Mouse (Mus musculus): ENCODE measurements around the gene Hirip3. TPM values are rescaled to one million over a fixed set of nuclear protein-coding genes. Genes with fewer than 3 reads are reported as not detected.

Hirip3 gene
- 10 to 100 TPM; 32.6 to 47.7 (median 40.7) TPM for total RNA-seq (2022)

GRCm38 (mm10) chr7:126861429-126862130, at the start of gene Hirip3:
TSS of gene Hirip3 (plus strand) at chr7:126861972.
- DNase-seq (ENCODE audit: low spot score in 2 of 2), result peak; percentile 89 to 91

- DNase-seq (ENCODE audit: low spot score in 2 of 2), result no peak
These were observed 46.0 kb upstream of the Hirip3 start for GRCm38 (mm10) chr7:126815726-126816222.

- no peak for DNase-seq (ENCODE audit: low spot score in 2 of 2)
These were observed 45.3 kb upstream of the Hirip3 start for GRCm38 (mm10) chr7:126816494-126816893.

DNA sequence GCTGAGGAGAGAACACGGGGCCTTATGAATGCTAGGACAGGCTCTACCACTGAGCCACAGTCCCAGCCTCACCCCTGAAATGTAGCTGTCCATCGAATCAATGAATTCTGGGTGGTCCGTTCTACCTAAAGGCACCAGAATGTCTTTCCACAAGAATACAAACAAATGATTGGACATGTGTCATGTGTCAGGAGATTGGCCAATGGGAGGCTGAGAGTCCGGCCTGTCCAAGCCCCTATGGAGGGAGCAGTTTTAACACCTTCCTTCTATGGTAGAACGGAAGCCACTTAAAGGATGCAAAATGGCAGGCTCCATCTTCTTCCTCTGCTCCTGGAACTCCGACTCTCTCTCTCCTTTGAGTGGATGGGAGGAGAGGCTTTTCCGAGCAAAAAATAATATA, 44.2 kb upstream of the Hirip3 start:
- no peak for DNase-seq (ENCODE audit: low spot score in 2 of 2)

GRCm38 (mm10) chr7:126818818-126819217, 43.0 kb upstream of the Hirip3 start:
- no peak for DNase-seq (ENCODE audit: low spot score in 2 of 2)

GRCm38 (mm10) chr7:126821835-126822511, 39.8 kb upstream of the Hirip3 start:
- DNase-seq (ENCODE audit: low spot score in 2 of 2), result peak in 1 of 2 experiments; percentile 83

GRCm38 (mm10) chr7:126822741-126823140, 39.0 kb upstream of the Hirip3 start:
- no peak for DNase-seq (ENCODE audit: low spot score in 2 of 2)

DNA sequence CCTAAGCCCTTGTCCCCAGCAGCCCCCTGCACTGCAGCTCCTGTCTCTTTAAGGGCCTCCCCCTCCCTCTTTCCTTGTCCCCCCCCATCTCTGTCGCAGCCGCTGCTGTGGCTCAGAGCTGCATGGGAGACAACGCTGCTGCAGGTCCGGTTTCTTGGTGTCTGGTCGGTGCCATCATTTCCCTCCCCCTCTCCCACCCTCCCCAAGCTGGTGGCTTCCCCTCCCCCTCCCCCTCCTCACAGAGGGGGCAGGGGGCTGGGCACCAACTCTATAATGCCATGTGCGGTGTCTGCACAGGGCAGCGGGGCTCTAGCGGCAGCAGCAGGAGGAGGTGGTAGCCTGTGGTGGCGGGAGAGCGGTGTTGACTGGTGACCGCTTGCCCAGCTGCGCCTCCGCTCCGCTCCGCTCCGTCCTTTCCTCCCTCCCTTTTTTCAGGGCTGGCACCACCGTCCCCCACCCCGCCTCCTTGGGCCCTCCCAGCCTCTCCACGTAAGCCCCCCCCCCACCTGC, 38.5 kb upstream of the Hirip3 start:
- no peak for DNase-seq (ENCODE audit: low spot score in 2 of 2)

DNA sequence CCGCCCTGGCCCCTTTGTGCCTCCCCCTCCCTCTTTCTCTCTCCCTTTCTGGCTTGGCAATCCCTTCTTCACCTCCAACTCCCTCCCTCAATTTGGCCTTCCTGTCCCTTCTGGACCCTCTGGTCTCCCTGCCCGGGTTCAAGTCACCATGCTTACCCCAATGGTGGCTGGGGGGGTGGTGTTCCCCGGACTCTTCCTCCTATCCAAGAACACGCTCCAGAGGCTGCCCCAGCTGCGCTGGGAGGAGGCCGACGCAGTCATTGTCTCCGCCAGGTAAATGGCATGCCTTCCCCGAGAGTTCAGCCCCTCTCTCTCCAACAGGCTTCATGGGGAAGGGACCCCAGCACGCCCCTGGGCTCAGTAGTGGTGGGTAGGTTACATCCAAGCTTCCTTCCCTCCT, 37.8 kb upstream of the Hirip3 start:
- DNase-seq (ENCODE audit: low spot score in 2 of 2), result no peak

- no peak for DNase-seq (ENCODE audit: low spot score in 2 of 2)
These were observed 36.4 kb upstream of the Hirip3 start for GRCm38 (mm10) chr7:126825403-126825802.

DNA sequence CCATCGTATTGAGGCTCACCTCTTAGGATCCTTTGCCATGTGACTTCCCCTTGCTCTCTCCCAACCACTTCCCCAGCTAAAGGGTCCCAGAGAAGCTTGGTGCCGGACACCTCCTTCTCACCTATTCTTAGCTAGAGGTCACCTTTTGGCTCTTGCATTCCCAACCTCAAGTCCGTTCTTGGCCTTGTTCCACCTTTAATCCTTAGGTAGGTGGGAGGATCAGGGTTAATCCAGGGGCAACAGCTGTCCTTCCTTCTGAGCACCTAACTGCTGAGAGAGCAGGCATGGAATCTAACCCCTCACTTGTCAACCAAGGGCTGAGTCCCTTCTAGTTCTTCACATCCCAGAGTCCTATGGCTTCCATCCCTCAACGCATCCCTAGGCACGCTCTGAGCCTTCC, 35.8 kb upstream of the Hirip3 start:
- no peak for DNase-seq (ENCODE audit: low spot score in 2 of 2)

GRCm38 (mm10) chr7:126831539-126831938, 30.2 kb upstream of the Hirip3 start, which contains the start of gene 4930451I11Rik:
TSS of gene 4930451I11Rik (minus strand) at chr7:126831639.
- no peak for DNase-seq (ENCODE audit: low spot score in 2 of 2)

DNA sequence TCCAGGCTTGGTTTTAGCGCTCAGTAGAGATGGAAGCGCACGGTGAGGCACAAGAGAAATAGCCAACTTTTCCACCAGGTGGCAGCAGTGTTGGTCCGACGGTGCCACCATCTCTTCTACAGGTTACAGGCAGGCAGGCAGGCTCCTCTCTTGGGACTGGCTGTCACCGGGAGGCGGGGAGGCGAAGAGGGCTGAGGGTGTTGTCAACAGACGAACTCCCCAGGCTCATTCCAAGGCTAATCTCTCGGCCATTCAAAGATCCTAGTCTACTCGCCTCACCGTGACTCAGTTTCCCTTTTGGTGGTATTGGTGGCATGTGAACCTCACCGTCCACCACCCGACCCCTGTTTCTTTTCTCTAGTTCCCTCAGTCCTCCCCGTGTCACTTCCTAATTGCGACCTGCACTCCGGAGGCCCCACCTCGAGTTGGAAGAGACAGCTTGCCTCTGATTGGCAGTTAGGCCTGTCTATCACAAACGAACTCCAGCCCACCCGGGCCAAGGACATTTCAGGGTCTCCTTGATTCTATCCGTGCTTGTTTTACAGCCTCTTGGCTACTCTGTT, 29.7 kb upstream of the Hirip3 start:
- peak; percentile 61 to 64 for DNase-seq (ENCODE audit: low spot score in 2 of 2)

DNA sequence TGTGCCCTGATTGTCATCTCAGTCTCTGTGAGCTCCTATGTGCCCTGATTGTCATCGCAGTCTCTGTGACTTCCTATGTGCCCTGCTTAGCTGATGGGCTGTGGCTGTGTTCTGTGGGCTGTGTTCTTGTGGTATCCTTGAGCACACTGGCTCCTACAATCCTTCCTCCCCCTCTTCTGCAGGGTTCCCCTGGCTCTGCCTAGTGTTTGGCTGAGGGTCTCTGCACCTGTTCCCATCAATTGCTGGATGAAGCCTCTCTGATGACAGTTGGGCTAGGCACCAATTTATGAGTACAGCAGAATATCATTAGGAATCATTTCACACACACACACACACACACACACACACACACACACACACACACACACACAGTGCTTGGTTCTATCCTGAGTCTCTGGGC, 28.5 kb upstream of the Hirip3 start:
- DNase-seq (ENCODE audit: low spot score in 2 of 2), result no peak

- DNase-seq (ENCODE audit: low spot score in 2 of 2), result no peak
These were observed 18.5 kb upstream of the Hirip3 start for GRCm38 (mm10) chr7:126843276-126843675.

DNA sequence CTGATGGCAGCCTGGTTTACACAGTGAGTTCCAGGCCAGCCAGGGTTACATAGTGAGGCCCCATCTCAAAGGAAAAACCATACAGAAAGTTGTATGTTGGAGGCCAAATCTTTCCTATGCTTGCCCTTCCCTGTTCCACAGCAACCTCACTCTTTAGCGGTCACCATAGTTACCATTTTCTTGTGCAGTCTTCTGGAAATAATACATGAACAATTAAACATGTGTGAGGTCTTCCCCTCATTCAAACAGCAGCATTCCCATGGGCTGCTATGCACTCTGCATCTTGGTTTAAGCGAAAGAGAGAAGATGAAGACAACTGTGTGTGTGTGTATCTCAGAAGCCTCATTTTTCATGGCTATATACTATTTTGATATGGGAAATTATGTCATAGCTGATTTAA, 16.3 kb upstream of the Hirip3 start:
- DNase-seq (ENCODE audit: low spot score in 2 of 2), result no peak

DNA sequence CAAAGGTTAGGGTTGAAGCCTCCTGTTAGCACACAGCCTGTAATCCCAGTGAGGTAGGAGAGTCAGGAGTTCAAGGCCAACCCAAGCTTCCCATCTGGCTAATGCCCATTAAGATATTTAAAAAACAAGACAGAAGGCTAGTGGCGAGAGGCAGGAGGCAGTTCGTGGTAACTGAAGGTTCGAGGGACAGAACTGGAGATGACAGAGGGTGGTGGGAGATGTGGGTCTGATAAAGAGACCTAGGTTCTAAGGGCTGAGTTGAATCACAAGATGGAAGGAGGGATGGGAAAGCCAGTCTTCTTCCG, 14.7 kb upstream of the Hirip3 start, which contains the start of gene Doc2a:
Doc2a (plus strand) TSS at position 301 of the 305 bp plus-strand sequence.
- DNase-seq (ENCODE audit: low spot score in 2 of 2), result no peak

DNA sequence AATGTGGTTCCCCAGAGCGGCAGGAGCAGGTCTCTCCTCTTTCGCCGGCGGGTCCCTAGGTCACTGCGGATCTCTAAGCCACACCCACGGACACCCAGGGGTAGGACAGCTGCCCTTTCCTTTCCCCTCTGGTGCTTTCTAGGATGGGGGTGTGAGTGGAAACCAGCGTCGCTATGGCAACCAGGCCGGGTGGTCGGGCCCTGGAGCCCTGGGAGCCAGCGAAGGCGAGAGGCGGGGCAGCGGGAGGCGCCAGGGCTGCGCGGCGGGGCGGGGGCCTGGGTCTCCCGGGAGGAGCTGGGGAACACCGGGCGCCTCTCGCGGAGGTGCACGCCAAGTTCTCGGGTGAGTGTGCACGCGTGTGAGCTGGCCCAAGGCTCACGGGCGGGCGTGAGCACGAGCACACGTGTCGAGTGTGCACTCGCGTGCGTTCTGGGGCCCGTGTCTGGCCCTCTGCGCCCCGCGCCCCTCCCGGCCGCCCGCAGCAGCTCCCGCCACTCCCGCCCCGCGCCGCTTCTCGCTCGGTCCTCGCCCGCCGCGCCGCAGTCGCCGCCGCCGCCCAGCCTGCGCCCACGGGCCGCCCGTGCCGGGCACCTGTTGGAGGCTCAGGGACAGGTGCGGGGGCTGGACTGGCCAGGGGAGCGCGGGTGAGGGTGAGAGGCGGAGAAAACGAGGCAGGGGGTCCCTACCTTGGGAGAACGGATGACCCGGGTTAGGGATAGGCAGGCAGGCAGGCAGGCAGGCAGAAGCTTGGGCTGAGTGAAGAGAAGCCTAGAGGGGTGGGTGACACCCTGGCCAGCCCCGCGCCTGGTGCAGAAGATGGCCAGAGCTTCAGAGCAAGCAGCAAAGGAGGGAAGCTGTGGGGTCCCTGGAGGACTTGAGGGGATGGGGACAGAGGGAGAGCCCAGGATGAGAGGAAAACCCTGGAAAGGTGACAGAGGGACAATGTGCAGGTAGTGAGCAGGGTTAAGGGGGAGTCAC, 14.1 kb upstream of the Hirip3 start:
- DNase-seq (ENCODE audit: low spot score in 2 of 2), result no peak

GRCm38 (mm10) chr7:126848794-126849193, 13.0 kb upstream of the Hirip3 start:
- peak in 1 of 2 experiments; percentile 63 for DNase-seq (ENCODE audit: low spot score in 2 of 2)

DNA sequence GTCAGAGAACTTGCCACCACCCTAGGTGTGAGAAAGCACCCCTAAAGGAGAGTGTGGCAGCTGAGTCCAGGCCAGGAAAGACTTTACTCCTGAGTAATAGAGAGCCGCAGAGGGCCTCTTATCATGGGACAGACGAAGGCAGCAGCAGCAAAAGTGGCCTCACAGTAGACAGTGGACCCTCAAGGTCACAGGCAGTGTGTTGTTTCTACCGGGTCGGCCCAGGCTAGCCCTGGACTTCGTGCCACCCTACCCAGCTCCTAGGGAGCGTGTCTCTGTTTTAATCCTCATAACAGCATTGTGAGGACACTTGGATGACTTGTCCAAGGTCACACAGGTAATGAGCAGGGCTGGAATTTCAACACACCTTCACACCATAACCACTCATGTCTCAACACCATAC, 11.6 kb upstream of the Hirip3 start:
- no peak for DNase-seq (ENCODE audit: low spot score in 2 of 2)

- DNase-seq (ENCODE audit: low spot score in 2 of 2), result no peak
These were observed 10.6 kb upstream of the Hirip3 start for GRCm38 (mm10) chr7:126851192-126851591.

Measured in left cerebral cortex, adult 8-10 months (tissue).